In genomic region chr8:84668081-84668480, GRCm38 (mm10) we compare ENCODE assay signal across 16 mouse cellular contexts. TPM values are rescaled to one million over a fixed set of nuclear protein-coding genes. Genes with fewer than 3 reads are reported as not detected.
"Had no signal": no experiment of that assay in that cellular context is flagged by ENCODE, and none has a peak within 500 bp of the region (broad histone marks: within the 10 kb centered on the region; RNA-seq: fewer than 3 reads in every experiment).

No protein-coding gene starts in this region.

- H3K4me2 ChIP-seq: kidney, embryonic 15.5 days; limb, embryonic 12.5 days; midbrain, embryonic 12.5 days; stomach, embryonic 15.5 days had no signal

- H3K27me3 ChIP-seq: kidney, embryonic 15.5 days; limb, embryonic 12.5 days; midbrain, embryonic 12.5 days; stomach, embryonic 15.5 days had no signal

- H3K9me3 ChIP-seq: kidney, embryonic 15.5 days; limb, embryonic 12.5 days; midbrain, embryonic 12.5 days; stomach, embryonic 15.5 days had no signal

- ATAC-seq: intestine, embryonic 16.5 days; midbrain, embryonic 16.5 days had no signal

- H3K4me3 ChIP-seq: kidney, embryonic 15.5 days; left cerebral cortex, adult 2 months; limb, embryonic 12.5 days; midbrain, embryonic 12.5 days; stomach, embryonic 15.5 days had no signal

- DNase-seq: kidney, adult 2 months; kidney, postnatal 14 days; right cerebral cortex, postnatal 14 days; thymus, adult 18-20 months; thymus, postnatal 14 days had no signal

- H3K9ac ChIP-seq: kidney, embryonic 15.5 days; limb, embryonic 12.5 days; liver, embryonic 14.5 days; midbrain, embryonic 12.5 days; stomach, embryonic 15.5 days had no signal

- H3K27ac ChIP-seq: kidney, embryonic 15.5 days; left cerebral cortex, adult 2 months; limb, embryonic 12.5 days; liver, embryonic 14.5 days; midbrain, embryonic 12.5 days; stomach, embryonic 15.5 days had no signal

RNA-seq across cellular contexts. Expression of gene G430095P16Rik, which starts 54.7 kb away (rescaled TPM):
- total RNA-seq: layer of hippocampus, adult 8-10 months; layer of hippocampus, postnatal 14 days; left cerebral cortex, adult 2 months; liver, adult 2 months had no signal
- polyA plus RNA-seq: liver, adult 2 months had no signal
